Mouse (Mus musculus) megakaryocyte, embryonic 14.5 days (primary cell): Measurements from ENCODE around the gene Dcun1d3.

Experiments used
- FLI1 ChIP-seq: IDR thresholded peaks from 2 replicates; pipeline ENCODE4 v1.6.1; 2012; ENCODE audit warnings: low read length, inconsistent platforms, mixed read lengths
- GATA1 ChIP-seq: IDR thresholded peaks from 3 replicates; pipeline ENCODE4 v1.6.1; 2012; ENCODE audit warnings: mixed read lengths, low read length, inconsistent platforms, borderline replicate concordance

DNA sequence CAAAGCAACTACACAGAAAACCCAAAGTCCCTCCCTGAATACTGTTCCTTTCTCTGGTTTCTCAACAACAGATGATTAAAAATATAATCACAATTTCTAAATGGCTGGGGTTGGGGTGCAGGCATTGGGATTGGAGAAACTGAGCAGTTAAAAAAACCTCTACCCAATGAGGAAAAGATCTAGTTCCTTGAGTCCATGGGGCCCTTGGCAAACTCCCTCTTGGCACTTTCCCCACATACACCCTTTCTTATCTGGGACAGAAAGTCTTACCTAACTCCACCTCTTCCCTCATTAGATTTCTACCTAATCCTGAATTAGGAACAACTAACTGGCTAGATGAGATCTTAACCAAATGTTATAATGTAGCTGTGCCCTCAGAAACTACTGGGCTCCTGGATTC lies 41.1 kb downstream of the Dcun1d3 start:
- no peak for TF ChIP-seq GATA1
- TF ChIP-seq FLI1: no peak
